Mouse (Mus musculus) erythroblast, adult 5-6 weeks (primary cell): Measurements from ENCODE around the gene Eya2. TPM values are rescaled to one million over a fixed set of nuclear protein-coding genes. Genes with fewer than 3 reads are reported as not detected.
A peak's percentile ranks its signal among the peaks of the same experiment; 100 is the strongest.

Source experiments
- ATAC-seq: replicated peaks from 2 replicates; pipeline ENCODE4 v1.8.0; 2016; ENCODE audit warnings: moderate number of reproducible peaks, mild to moderate bottlenecking, moderate TSS enrichment, inconsistent platforms; ENCODE audit not compliant: poor library complexity, low FRiP score, severe bottlenecking
- total RNA-seq, 2 experiments: library from RNA; stranded (forward) in 1 of 2; stranded (reverse) in 1 of 2; fragments of 150-400 nt in 1 of 2; fragments of 200-764, 138-1000 nt in 1 of 2; gene quantifications; 2 replicates each; pipeline versions ENCODE4 v1.2.3 to v1.2.4; 2015 to 2017; ENCODE audit warnings: low replicate concordance in 2 of 2

Eya2 gene
- total RNA-seq, 2 experiments from 2014 or later: 0.09 TPM; not detected in 1

DNA sequence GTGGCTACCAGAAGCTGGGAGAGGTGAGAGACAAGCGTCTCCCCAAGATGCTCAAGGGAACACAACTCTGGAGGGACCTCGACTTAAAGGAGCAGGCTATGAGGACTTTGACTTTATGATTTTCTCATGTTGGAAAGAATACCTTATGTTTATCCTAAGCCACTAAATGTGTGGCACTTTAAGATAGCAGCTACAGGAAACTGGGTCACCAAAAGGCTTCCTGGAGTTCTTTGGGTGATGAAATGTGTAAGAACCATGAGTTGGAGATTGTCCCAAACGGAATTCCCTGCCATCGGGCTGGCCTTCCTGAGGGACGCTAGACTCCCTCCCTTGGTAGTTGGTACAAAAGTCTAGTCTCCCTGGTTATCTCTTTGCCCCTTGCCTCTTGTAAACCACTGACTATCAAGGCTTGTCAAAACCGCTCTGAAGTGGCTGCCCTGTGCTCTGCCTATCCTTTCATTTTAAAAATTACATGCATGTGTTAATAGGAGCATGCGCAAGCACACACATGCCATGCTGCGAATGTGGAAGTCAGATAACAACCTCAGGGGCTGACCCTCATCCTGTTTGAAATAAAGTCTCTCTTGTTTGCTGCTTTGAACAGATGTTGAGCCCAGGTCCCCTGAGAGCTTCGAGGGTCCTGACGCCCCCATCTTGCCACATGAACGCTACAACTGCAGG lies 44.4 kb downstream of the Eya2 start:
- ATAC-seq: no peak

DNA sequence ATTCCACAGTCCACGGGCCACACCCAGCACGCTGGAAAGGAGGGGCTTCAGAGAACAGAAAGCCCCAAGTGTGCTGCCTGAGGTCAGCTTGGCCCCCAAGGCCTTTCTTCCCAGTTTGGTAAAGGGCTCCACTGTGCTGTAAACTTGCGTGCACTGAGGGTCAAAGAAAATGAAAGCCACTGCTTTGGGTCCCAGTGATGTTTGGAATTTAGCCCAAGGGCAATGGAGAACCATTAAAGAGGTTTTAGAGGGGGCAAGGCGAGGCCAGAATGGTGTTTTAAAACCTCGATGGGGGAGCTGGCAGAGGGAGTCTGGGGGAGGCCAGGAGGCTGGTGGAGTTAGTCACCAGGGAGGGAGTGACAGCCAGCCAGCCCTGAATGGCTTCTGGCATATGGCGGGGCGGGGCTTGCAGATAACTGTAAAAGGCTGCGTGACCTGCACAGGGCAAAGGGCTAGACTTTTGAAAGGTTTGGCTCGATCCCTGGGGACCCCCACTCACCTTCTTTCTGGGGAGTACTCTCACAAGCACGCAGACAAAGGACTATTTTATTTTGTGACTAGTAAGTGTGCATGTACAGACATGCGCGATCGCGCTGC lies 47.2 kb downstream of the Eya2 start:
- ATAC-seq: 0 out of 2 replicates have a peak, but pooled peaks have one; percentile 50

DNA sequence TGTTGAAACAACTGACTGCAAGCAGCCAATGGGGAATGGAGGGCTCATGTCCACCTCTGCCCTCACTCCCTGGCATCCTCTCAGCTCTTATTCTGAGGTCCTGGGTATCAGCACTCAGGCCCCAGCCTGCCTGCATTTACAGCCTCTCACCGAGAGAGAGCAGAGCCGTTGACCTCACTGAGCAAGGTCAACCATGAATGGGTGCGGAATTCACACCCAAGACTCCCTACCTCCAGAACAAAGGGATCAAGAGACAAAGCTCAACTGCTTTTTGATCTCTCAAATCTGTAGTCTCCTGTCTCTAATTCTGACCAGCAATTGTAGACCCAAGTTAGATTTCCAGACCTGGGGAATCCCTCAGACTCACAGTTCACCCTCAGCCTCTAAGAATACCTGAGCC lies 48.8 kb downstream of the Eya2 start:
- ATAC-seq: no peak

DNA sequence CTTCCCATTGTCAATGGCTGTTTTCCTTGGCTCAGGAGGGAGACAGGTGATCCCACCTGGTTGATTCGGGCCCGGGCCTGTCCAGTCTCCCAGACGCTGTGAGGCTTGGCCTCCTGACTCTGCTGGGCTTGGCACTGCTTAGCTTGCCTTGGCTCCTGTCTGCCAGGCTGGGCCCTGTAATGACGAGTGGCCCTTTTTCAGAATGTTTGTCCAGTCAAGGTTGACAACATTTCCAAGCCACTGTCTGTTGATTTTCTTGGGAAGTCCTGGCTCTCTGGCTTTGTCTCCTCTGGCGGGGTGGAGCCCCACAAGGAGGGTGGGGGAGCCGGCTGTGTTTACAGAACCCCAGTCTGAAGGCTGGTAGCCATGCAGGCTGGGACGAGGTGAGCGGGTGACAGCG lies 49.2 kb downstream of the Eya2 start:
- no peak for ATAC-seq

DNA sequence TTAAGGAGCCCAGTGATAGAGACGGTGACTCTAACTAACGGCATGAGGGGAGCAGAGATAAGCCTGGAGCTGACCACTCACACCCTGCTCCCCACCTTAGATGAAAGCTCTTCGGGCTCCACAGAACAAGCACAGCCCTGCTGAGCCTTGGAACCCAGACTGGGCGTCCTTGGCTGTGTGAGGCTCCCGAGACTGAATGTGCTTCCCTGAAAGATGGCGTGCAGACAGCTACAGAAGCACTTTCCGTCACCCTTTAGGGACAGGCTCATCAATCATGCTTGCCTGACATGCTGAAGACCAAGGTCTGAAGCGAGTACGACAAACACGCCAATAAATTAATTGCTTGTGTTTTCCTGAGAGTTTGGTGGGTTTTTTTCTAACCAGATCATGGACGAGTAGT lies 56.2 kb downstream of the Eya2 start:
- ATAC-seq: no peak

DNA sequence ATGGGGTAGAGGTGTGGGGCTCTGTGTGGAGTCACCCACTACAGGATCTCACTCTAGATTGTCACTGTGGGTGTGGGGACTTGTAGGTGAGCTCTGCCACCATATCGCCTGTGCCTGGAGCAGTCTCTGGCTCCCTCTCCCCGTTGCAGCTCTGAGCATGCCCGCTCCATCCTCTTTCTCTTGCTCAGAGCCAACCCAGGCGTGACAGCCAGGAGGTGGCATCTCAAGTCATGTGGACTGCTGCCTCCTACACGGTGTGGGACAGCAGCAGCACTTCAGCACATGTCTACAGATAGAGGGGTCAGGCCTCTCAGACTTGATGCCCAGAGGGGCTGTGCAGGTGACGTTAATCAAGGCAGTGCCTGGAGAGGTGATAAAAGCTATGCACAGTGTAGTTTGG lies 57.4 kb downstream of the Eya2 start:
- no peak for ATAC-seq

DNA sequence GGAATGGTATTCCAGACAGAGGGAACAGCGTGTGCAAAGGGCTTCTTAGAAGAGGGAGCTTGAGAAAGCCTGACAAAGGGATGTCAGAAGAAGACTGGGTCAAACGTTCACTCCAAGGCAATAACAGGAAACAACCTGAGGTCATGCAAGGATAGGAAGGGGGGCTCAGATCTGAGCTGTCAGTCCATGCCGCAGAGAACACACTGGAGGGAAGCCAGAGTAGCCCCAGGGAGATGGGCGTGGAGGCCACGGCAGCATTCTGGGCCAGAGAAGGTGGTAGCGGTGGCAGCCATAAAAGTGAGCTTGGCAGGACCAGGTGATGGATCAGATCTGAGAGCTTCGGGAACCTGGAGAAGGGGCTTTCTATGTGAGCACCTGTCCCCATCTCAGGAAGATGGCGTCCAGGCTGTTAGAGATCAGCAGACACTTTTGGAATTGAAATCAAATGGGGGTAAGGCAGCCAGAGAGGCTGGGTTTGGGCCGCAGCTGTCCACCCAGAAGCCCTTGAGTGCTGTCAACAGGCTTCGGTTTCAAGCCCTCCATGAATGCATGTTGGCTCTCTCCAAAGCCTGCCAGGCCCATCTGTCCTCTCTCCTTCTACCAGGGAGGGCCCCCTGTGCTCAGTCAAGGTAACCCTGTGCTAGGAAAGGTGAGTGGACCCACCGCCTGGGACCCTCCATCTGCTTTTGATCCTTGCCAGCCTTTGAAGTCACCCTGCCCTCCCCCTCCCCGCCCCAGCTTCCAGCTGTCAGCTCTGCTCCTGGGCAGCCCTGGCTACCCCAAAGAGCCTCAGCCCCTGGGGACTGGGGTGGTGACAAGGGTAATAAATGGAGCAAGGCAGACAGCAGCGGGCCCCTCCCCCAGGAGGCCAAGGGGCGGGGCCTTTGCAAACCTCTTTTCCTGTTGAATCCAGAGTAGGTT lies 58.4 kb downstream of the Eya2 start:
- ATAC-seq: no peak

DNA sequence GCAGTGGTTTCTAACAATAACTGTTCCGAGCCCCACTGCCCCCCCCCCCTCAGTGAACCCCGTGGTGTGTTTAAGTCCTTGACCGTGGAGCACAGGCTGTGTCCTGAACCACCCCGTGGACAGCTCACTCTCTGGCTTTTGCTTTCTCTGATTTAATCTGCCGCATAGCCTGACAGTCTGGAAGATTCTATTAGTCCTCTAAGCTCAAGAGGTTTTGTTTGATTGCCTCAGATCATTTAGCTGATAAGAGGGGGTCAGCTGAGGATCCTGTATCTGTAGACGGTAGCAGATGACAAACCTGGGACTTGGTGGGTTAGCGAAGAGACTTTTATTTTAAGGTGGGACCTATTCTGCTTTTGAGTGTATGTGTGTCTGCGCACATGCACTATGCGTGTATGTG lies 59.3 kb downstream of the Eya2 start:
- no peak for ATAC-seq

DNA sequence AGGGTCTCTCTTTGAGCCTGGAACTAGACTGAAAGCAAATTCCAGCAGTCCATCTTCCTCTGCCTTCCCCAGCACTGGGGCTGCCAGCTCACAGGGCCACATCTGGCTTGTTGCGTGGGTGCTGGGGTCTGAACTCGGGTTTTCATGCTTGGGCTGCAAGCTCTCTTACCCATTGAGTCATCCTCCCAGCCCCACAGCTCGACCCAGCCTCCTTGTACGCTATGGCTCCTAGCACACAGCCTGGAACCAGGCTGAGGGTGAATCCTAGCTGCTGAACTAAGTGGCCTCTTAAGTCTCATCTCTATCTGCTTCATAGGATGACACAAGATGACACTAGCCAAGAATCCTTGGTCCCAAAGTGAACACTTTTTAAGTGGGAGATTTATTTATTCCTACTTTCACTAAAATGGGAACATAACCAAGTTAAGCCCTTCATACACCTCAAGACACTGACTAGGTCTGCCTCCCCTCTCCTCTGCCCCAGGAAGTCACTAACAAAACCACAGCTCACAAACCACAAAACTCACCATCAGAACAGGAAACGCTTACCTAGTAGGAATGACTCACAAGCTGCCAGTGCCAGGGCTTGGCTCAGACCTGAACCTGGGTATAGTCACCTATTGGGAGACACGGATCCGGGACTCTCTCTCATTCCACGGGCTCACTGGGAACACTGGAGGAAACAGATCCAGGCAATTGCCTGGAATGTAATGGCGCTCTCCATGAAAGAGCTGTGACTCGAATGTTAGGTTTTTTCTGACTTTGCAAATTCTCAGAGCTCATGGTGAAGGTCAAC lies 60.1 kb downstream of the Eya2 start:
- no peak for ATAC-seq

DNA sequence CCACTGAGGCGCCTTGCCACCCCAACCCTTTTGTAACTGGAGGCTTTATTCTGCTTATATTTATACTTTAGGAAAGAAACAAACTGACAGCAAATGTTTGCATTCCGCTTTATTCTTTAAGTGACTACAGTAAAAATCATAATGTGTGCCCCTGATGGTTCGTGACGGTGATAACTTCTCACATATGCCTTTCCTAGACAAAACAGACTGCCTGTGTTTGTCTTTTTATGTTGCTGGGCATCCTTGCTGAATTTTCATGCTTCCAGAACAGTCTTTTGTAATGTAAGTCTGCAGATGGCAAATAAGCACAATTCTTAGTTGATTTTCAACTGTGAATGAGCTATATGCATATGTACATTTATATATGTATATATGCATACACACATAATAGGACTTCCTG lies 61.7 kb downstream of the Eya2 start:
- ATAC-seq: no peak

DNA sequence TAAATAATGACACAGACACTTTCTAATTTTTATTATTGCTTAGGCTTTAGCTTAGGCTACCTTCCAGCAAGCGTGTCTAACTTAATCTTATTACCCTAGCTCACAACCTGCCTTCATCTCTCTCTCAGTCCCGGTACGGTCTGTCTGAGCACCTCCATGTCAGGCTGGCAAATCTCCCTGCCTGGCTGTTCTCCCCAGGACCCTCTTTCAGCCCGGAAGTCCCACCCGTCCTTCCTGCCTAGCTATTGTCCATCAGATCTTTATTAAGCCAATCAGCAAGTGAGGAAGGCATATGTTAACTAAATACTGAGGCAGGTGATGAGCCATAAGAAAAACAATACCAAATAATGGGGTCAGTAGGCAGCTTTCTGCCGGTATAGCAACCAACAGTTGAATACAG lies 62.1 kb downstream of the Eya2 start:
- ATAC-seq: no peak

DNA sequence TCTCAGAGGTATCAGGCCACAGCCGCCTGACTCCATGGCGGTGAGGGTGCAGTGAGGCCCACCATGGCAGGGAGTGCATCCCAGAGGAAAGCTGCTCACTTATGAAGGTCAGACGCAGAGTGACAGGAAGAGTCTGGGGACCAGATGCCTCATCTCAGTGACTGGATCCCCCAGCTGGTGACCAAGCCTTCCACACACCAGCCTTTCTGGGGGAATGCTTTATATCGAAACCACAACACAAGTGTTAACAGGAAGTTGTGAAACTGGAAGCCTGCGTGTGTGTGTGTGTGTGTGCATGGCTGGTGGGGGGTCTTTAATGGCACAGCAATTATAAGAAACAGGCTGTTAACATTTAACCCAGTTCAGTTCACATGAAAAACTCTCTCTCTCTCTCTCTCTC lies 64.7 kb downstream of the Eya2 start:
- ATAC-seq: no peak

DNA sequence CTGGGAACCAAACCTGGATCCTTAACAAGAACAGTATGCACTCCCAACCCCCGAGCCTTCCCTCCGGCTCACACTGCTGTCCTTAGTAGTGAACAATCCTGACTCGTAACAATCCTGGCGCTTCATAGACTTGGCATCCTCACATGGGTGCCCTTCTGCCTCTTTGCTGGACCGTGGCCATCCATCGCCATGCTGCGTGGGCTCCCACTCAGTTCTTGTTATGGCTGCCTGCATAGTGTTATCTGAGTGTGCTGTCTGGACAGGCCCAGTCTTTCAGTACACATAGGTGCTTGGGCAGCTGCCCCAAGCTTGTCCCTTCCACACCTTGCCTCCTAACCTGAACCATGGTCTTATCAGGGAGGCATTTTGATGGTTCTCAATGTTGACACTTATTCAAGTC lies 68.4 kb downstream of the Eya2 start:
- no peak for ATAC-seq

DNA sequence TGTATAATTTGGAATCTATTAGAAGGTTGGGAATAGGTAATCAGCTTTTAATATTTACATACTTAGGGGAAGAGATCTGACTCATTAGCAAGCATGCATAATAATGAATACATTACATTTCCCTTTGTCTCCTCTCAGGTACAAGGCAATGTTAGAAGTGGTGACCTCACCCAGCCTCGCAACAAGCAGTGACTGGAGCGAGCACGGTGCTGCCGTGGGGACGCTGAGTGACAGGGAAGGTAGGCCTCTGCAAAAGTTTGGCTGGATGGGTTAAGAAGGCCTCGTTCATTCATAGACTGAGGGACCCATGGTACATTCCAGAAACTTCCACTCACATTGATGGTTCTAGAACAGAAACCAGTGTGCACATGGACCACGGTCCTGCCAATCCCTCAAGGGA lies 69.8 kb downstream of the Eya2 start:
- no peak for ATAC-seq

DNA sequence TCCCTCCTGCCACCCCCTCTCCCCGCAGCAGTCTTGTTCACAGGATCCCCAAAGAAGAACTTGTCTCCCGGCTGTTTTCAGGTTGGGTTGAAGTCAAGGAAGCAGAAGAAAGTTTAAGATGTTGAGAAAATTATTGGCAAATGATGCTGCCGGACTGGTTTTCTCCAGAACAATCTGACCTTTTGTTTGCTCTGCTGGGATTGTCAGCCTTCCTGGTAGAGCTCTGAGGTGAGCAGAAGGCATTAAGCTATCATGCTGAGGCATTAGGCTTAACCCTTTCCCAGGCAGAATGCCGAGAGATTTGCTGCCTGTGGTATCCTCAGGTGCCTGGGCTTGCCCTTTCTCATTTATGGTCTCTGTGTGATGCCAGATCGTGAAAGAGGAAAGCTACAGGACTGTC lies 70.3 kb downstream of the Eya2 start:
- ATAC-seq: no peak

DNA sequence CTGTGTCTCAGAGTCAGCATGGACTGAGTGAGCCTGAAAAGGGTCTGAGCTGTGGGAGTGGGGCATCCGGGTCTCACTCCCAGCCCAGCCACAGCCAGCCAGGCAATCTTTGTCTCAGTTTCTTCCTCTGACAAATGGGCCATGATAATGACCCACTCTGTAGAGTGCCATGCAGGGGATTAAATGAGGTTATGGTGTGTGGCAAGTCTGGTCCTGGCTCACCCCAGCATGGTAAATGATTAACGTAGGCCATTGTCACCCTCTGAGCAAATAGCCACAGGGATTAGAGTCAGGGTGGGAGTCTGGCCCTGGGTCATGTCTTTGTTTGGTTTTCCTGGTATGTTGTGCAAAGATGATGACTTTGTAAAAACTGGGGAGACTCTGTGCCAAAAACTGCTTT lies 72.3 kb downstream of the Eya2 start:
- ATAC-seq: no peak

DNA sequence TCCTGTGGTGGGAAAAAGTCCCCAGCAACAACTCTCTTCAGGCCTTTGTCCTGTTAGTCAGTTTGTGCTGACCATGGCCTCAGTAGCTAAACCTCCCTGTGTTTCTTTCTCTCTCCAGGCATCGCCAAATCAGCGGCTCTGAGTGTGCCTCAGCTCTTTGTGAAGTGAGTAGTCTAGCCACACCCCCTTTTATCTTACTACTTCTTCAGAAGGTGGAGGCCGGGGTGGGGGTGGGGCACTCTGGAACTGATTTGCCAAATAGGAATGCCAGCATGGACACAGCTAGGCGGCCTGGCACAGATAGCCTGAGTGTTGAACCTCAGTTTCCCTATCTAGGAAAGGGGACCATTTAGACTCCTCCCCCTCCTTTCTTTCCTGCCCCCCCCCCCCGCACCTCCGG lies 87.9 kb downstream of the Eya2 start:
- no peak for ATAC-seq

DNA sequence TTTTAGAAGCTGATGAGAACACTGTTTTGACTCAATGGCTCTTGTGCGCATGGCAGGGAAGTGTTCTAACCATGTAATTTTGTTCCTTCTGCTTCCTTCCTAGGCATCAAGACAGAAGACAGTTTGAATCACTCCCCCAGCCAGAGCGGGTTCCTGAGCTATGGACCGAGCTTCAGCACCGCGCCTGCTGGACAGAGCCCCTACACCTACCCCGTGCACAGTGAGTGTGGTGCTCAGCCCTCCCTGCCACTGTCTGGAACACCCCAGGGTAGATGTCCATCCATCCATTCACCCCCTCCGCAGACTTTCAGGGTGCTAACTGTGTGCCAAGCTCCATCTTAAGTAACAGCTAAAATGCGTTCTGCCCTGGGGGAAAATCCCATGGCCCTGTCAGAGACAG lies 92.7 kb downstream of the Eya2 start:
- ATAC-seq: no peak

DNA sequence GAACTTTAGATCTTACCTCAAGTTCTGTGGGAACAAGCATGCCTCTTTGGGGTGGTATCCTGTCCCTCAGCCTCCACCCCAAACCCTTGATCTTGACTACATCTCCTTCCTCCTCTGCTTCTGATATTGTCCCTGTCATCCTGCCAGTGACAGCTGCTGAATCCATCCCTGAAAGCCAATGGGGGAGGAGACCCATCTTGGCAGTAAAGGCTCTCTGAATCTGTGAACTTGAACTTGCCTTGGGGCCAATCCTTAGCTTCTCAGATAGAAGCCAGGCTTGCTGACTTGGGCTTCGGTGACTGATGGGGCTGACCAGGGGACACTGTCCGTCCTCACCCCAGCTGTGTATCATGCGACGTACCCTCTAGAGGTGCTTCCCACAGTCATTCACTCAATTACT lies 94.1 kb downstream of the Eya2 start:
- no peak for ATAC-seq

DNA sequence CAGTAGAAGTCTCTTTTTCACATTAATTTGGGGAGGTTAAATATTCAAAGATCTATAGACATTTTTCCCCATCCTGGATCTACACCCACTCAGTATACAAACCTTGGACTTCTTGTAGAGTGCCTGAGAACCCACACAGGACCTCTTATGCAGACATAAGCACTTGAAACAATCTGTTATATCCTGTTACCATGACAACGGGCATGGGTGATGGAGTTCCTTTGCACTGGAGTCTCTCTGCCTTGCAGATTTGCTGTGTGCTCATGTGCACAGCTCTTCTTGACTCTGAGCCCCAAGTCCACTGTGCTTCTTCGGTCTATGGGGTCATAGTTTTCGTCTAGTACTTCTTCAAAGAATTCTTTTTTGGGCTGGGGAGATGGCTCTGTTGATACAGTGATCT lies 96.2 kb downstream of the Eya2 start:
- no peak for ATAC-seq
